Mouse (Mus musculus): ENCODE results near the gene Ctrc.

DNA sequence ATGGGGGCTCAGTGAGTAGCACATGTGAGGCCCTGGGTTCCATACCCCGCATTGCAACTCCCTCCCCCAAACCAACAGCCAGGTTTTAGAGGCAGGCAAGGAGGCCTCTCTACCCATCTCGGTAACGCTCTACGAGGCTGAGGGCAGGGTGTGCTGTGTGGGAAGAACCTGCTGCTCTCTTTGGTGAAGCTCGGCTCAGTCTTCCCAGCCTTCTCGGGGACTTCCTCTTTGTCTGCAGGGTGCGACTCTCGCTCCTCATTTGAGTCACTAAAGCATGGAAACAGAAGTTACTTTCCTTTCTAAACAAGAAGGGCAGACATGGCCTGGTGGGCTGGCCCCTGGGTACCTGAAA lies 79.9 kb downstream of the Ctrc start:
- TF ChIP-seq CTCF (IDR thresholded peaks at IDR 0.05; ENCODE audit: insufficient read depth, low read depth, low read length) = no peak
- TF ChIP-seq POLR2A (IDR thresholded peaks at IDR 0.05; ENCODE audit: insufficient read depth, low read depth, low read length) = no peak

All from olfactory bulb, adult 2 months (tissue).